Mouse (Mus musculus) G1E (cell line): Measurements from ENCODE around the gene Tldc2.

Source experiments
- CTCF ChIP-seq: IDR thresholded peaks from 2 replicates; pipeline ENCODE4 v1.5.1; 2012; ENCODE audit warnings: low read depth, low read length, inconsistent platforms, mixed read lengths
- GATA1 ChIP-seq: IDR thresholded peaks from 2 replicates; pipeline ENCODE4 v1.6.1; 2012; ENCODE audit warnings: borderline replicate concordance, low read length, inconsistent platforms, mixed read lengths
- GATA2 ChIP-seq: IDR thresholded peaks from 2 replicates; pipeline ENCODE4 v1.6.1; 2012; ENCODE audit warnings: low read depth, low read length, inconsistent platforms, borderline replicate concordance
- POLR2AphosphoS5 ChIP-seq: IDR thresholded peaks from 2 replicates; pipeline ENCODE4 v1.6.1; 2012; ENCODE audit warnings: low read depth, low read length, inconsistent platforms; ENCODE audit not compliant: insufficient replicate concordance
- TAL1 ChIP-seq: conservative IDR thresholded peaks from 2 replicates; pipeline ENCODE4 v1.6.1; 2012; ENCODE audit warnings: low read depth, low read length, inconsistent platforms, mixed read lengths

DNA sequence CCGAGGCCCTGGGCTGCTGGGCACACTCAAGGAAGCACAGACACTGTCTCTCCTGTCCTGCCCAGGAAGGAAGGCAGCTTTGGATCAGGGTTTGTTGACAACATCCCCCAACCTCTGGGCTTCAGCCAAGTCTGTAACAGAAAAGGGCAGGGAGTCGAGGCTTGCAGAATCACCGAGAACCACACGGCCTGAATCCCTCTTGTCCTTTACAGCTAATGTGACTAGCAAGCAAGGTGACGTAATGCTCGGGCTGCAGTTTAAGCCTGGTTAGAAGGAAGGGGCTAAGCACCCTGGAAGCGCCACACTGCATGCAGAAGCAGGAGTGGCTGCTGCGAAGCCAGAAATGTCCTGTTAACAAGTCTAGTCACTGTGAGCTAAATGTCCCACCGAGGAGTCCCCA is 16.5 kb upstream of the Tldc2 start:
- TF ChIP-seq POLR2AphosphoS5 (no peak), CTCF (no peak), GATA1 (no peak), GATA2 (no peak), TAL1 (no peak)
